Mouse (Mus musculus) urinary bladder, adult 2 months (tissue): ENCODE results near the gene Acat3. TPM values are rescaled to one million over a fixed set of nuclear protein-coding genes. Genes with fewer than 3 reads are reported as not detected.
"Not testable (repeated sequence)": the region's sequence is repeated elsewhere in the genome, so short reads cannot be mapped to it uniquely, and the experiment has no call there.

Experiments
- DNase-seq: peaks from one replicate; pipeline ENCODE4 v3.0.0; 2022; ENCODE audit warnings: low spot score
- polyA plus RNA-seq: library from polyadenylated mRNA; depleted of rRNA; stranded (reverse); fragments of >200 nt; gene quantifications from 2 replicates; pipeline ENCODE4 v1.2.3, GENCODE M21; 2012; rRNA removed

Gene Acat3
- polyA plus RNA-seq = 0.37 and 0.41 TPM in 2 replicates

- no peak for DNase-seq
Measured at GRCm38 (mm10) chr17:12940151-12940805, at the start of gene Acat3. Gene Acat3, minus strand, starts transcription at chr17:12940600.

- DNase-seq = not testable (repeated sequence)
Measured at GRCm38 (mm10) chr17:12988096-12988495, 47.7 kb upstream of the Acat3 start.

- DNase-seq = no peak
Measured at GRCm38 (mm10) chr17:12983988-12984387, 43.6 kb upstream of the Acat3 start.

- no peak for DNase-seq
Measured at GRCm38 (mm10) chr17:12978546-12978945, 38.1 kb upstream of the Acat3 start.

GRCm38 (mm10) chr17:12973851-12974250 is 33.5 kb upstream of the Acat3 start:
- DNase-seq = no peak

GRCm38 (mm10) chr17:12967173-12967572 is 26.8 kb upstream of the Acat3 start:
- no peak for DNase-seq

- DNase-seq = no peak
Measured at GRCm38 (mm10) chr17:12963476-12963875, 23.1 kb upstream of the Acat3 start.

- DNase-seq = peak; percentile 88
Measured at GRCm38 (mm10) chr17:12960331-12960873, 20.0 kb upstream of the Acat3 start, which contains the start of gene Acat2. Gene Acat2, minus strand, starts transcription at chr17:12960747.

GRCm38 (mm10) chr17:12959377-12959776 is 19.0 kb upstream of the Acat3 start:
- not testable (repeated sequence) for DNase-seq

- no peak for DNase-seq
Measured at GRCm38 (mm10) chr17:12956664-12957063, 16.3 kb upstream of the Acat3 start.

- DNase-seq = no peak
Measured at GRCm38 (mm10) chr17:12949669-12950068, 9.3 kb upstream of the Acat3 start.

GRCm38 (mm10) chr17:12942459-12943162 is 2.2 kb upstream of the Acat3 start:
- no peak for DNase-seq

GRCm38 (mm10) chr17:12941543-12942260 is 1.3 kb upstream of the Acat3 start:
- DNase-seq = no peak

- DNase-seq = not testable (repeated sequence)
Measured at GRCm38 (mm10) chr17:12939377-12940148, 837 bp downstream of the Acat3 start.

- DNase-seq = no peak
Measured at GRCm38 (mm10) chr17:12938077-12938476, 2.3 kb downstream of the Acat3 start.

GRCm38 (mm10) chr17:12937412-12937970 is 2.9 kb downstream of the Acat3 start:
- DNase-seq = no peak

GRCm38 (mm10) chr17:12935719-12936118 is 4.7 kb downstream of the Acat3 start:
- DNase-seq = no peak

- not testable (repeated sequence) for DNase-seq
Measured at GRCm38 (mm10) chr17:12931576-12931975, 8.8 kb downstream of the Acat3 start.

GRCm38 (mm10) chr17:12925703-12926180 is 14.7 kb downstream of the Acat3 start:
- DNase-seq = no peak

GRCm38 (mm10) chr17:12925001-12925400 is 15.4 kb downstream of the Acat3 start:
- no peak for DNase-seq

GRCm38 (mm10) chr17:12921073-12921472 is 19.3 kb downstream of the Acat3 start:
- no peak for DNase-seq
